Comparison of ENCODE assay signal across 31 mouse cellular contexts in genomic region chr8:5095392-5095791, GRCm38 (mm10). TPM values are rescaled to one million over a fixed set of nuclear protein-coding genes. Genes with fewer than 3 reads are reported as not detected.
DNase-seq lines count a peak whose midpoint lies in the region; ATAC-seq and TF ChIP-seq lines count a peak whose summit lies in the region.
"Had no signal": no experiment of that assay in that cellular context is flagged by ENCODE, and none has a peak within 500 bp of the region (broad histone marks: within the 10 kb centered on the region; RNA-seq: fewer than 3 reads in every experiment).

No protein-coding gene starts in this region.

- no peak overlapping the region for H3K27ac ChIP-seq in hindbrain, embryonic 15.5 days (replicated peaks)
- H3K27ac ChIP-seq in hindbrain, embryonic 10.5 days, result no peak overlapping the region
- no peak overlapping the region for H3K27ac ChIP-seq in liver, postnatal 0 days (ENCODE audit: low read depth)
- H3K27ac ChIP-seq in liver, embryonic 11.5 days (ENCODE audit: low read depth, low read length), result no peak overlapping the region
- H3K27ac ChIP-seq in thymus, adult 2 months (ENCODE audit: control insufficient read depth, insufficient read depth, low read length), result no peak overlapping the region
- H3K27ac ChIP-seq: embryonic facial prominence, embryonic 10.5 days; embryonic facial prominence, embryonic 13.5 days; forebrain, embryonic 12.5 days; gastrocnemius, adult 2 months; hindbrain, embryonic 14.5 days had no signal

- peak; percentile 38; the same call in 1 of the 2 replicates for ATAC-seq in hindbrain, embryonic 15.5 days (ENCODE audit: low FRiP score, low read depth)
- ATAC-seq in liver, postnatal 0 days, result peak; percentile 77
- no peak for ATAC-seq in liver, embryonic 11.5 days (replicated peaks; ENCODE audit: low FRiP score)
- ATAC-seq: forebrain, embryonic 16.5 days had no signal

- H3K9me3 ChIP-seq in hindbrain, embryonic 15.5 days, result no peaks in the 10 kb centered on the region
- no peaks in the 10 kb centered on the region for H3K9me3 ChIP-seq in hindbrain, embryonic 10.5 days
- no peaks in the 10 kb centered on the region for H3K9me3 ChIP-seq in liver, postnatal 0 days (ENCODE audit: low read length)
- H3K9me3 ChIP-seq in liver, embryonic 11.5 days (ENCODE audit: control insufficient read depth, low read length), result no peaks in the 10 kb centered on the region
- H3K9me3 ChIP-seq: embryonic facial prominence, embryonic 10.5 days; embryonic facial prominence, embryonic 13.5 days; forebrain, embryonic 12.5 days; G1E had no signal

- H3K36me3 ChIP-seq in hindbrain, embryonic 15.5 days, result no peaks in the 10 kb centered on the region
- H3K36me3 ChIP-seq in hindbrain, embryonic 10.5 days, result no peaks in the 10 kb centered on the region
- no peaks in the 10 kb centered on the region for H3K36me3 ChIP-seq in liver, postnatal 0 days (replicated peaks; ENCODE audit: insufficient read depth, low read length)
- no peaks in the 10 kb centered on the region for H3K36me3 ChIP-seq in liver, embryonic 11.5 days (ENCODE audit: control insufficient read depth, insufficient read depth, low read length)
- H3K36me3 ChIP-seq in thymus, adult 2 months (ENCODE audit: control insufficient read depth, insufficient read depth, low read length), result no peaks in the 10 kb centered on the region
- H3K36me3 ChIP-seq: embryonic facial prominence, embryonic 10.5 days; embryonic facial prominence, embryonic 13.5 days; forebrain, embryonic 12.5 days; G1E had no signal

- WGBS in hindbrain, embryonic 15.5 days, result 72% methylated on average over 4 of the region's 4 CpGs
- 87% methylated on average over 4 of the region's 4 CpGs for WGBS in hindbrain, embryonic 10.5 days
- 71% methylated on average over 4 of the region's 4 CpGs for WGBS in liver, postnatal 0 days (ENCODE audit: insufficient replicate concordance)
- 77% methylated on average over 4 of the region's 4 CpGs for WGBS in liver, embryonic 11.5 days
- 89% methylated on average over 4 of the region's 4 CpGs for WGBS in thymus, adult 2 months

- no peak for TF ChIP-seq EP300 in liver, postnatal 0 days (IDR thresholded peaks at IDR 0.05; ENCODE audit: low read depth)

- H3K4me1 ChIP-seq in hindbrain, embryonic 15.5 days (replicated peaks), result no peaks in the 10 kb centered on the region
- no peaks in the 10 kb centered on the region for H3K4me1 ChIP-seq in hindbrain, embryonic 10.5 days (replicated peaks)
- no peaks in the 10 kb centered on the region for H3K4me1 ChIP-seq in liver, postnatal 0 days (ENCODE audit: insufficient read depth)
- H3K4me1 ChIP-seq in liver, embryonic 11.5 days (replicated peaks; ENCODE audit: control insufficient read depth, insufficient read depth, low read length), result no peaks in the 10 kb centered on the region
- no peaks in the 10 kb centered on the region for H3K4me1 ChIP-seq in thymus, adult 2 months (replicated peaks; ENCODE audit: control insufficient read depth, insufficient read depth, low read length)
- H3K4me1 ChIP-seq: embryonic facial prominence, embryonic 10.5 days; embryonic facial prominence, embryonic 13.5 days; forebrain, embryonic 12.5 days had no signal

- H3K4me2 ChIP-seq in hindbrain, embryonic 15.5 days, result no peak overlapping the region
- H3K4me2 ChIP-seq in liver, postnatal 0 days (ENCODE audit: low read depth, low read length), result no peak overlapping the region
- H3K4me2 ChIP-seq in liver, embryonic 11.5 days, result no peak overlapping the region
- H3K4me2 ChIP-seq: embryonic facial prominence, embryonic 13.5 days; forebrain, embryonic 12.5 days; heart, embryonic 11.5 days; hindbrain, embryonic 14.5 days had no signal

- no peak overlapping the region for H3K9ac ChIP-seq in hindbrain, embryonic 15.5 days
- H3K9ac ChIP-seq in liver, postnatal 0 days (replicated peaks), result no peak overlapping the region
- H3K9ac ChIP-seq in liver, embryonic 11.5 days (ENCODE audit: low read depth, low read length), result no peak overlapping the region
- H3K9ac ChIP-seq: embryonic facial prominence, embryonic 13.5 days; forebrain, embryonic 12.5 days; hindbrain, embryonic 14.5 days had no signal

- H3K27me3 ChIP-seq in hindbrain, embryonic 15.5 days, result no peaks in the 10 kb centered on the region
- H3K27me3 ChIP-seq in hindbrain, embryonic 10.5 days (ENCODE audit: insufficient read depth, poor library complexity, severe bottlenecking), result no peaks in the 10 kb centered on the region
- H3K27me3 ChIP-seq in liver, postnatal 0 days (ENCODE audit: insufficient read depth, low read length), result no peaks in the 10 kb centered on the region
- H3K27me3 ChIP-seq in liver, embryonic 11.5 days (replicated peaks; ENCODE audit: control insufficient read depth, insufficient read depth, low read length), result no peaks in the 10 kb centered on the region
- H3K27me3 ChIP-seq in thymus, adult 2 months (ENCODE audit: control insufficient read depth, insufficient read depth, low read length), result no peaks in the 10 kb centered on the region
- H3K27me3 ChIP-seq: CH12.LX; embryonic facial prominence, embryonic 13.5 days; forebrain, embryonic 12.5 days had no signal

- no peak overlapping the region for H3K4me3 ChIP-seq in hindbrain, embryonic 15.5 days
- H3K4me3 ChIP-seq in hindbrain, embryonic 10.5 days, result no peak overlapping the region
- H3K4me3 ChIP-seq in liver, postnatal 0 days (ENCODE audit: low read depth, low read length), result no peak overlapping the region
- H3K4me3 ChIP-seq in liver, embryonic 11.5 days (ENCODE audit: low read depth, low read length), result no peak overlapping the region
- H3K4me3 ChIP-seq in thymus, adult 2 months (ENCODE audit: control insufficient read depth, insufficient read depth, low read length), result no peak overlapping the region
- H3K4me3 ChIP-seq: embryonic facial prominence, embryonic 10.5 days; embryonic facial prominence, embryonic 13.5 days; erythroblast, embryonic 14.5 days; forebrain, embryonic 12.5 days; gastrocnemius, adult 2 months had no signal

- no peak for TF ChIP-seq POLR2A in brain, embryonic 14.5 days (IDR thresholded peaks at IDR 0.05; ENCODE audit: borderline replicate concordance, extremely low read depth, insufficient read depth, insufficient read length, poor library complexity, severe bottlenecking)
- TF ChIP-seq POLR2A in thymus, adult 2 months (IDR thresholded peaks at IDR 0.05; ENCODE audit: control insufficient read depth, extremely low read depth, insufficient read depth, low read length, poor library complexity), result no peak

- no peak for DNase-seq in hindbrain, embryonic 10.5 days (ENCODE audit: low spot score)
- DNase-seq in liver, postnatal 0 days, result no peak
- no peak for DNase-seq in liver, embryonic 11.5 days (ENCODE audit: low spot score)
- peak; percentile 16 for DNase-seq in brain, embryonic 14.5 days (ENCODE audit: low read depth)
- DNase-seq in thymus, adult 2 months, result no peak
- no peak for DNase-seq in kidney, adult 11 months
- DNase-seq: adrenal gland, adult 2 months; adrenal gland, postnatal 14 days; B cell, adult 2 months; cerebellum, adult 11-12 months; cerebellum, adult 8-10 months; cerebellum, postnatal 10 days; cerebellum, postnatal 36 days; embryo, embryonic 11 days; gastrocnemius, adult 2 months; gastrocnemius, postnatal 14 days; heart, adult 11 months had no signal

- no peak for TF ChIP-seq CTCF in liver, postnatal 0 days (IDR thresholded peaks at IDR 0.05; ENCODE audit: low read depth)
- no peak for TF ChIP-seq CTCF in brain, embryonic 14.5 days (IDR thresholded peaks at IDR 0.05; ENCODE audit: borderline replicate concordance, extremely low read depth, insufficient read depth, insufficient read length)
- TF ChIP-seq CTCF in thymus, adult 2 months (IDR thresholded peaks at IDR 0.05; ENCODE audit: borderline replicate concordance, control insufficient read depth, extremely low read depth, insufficient read depth, low read length, poor library complexity), result no peak

RNA-seq across cellular contexts. Expression of gene Slc10a2, which starts 9.8 kb away (rescaled TPM):
- polyA plus RNA-seq in hindbrain, embryonic 15.5 days (2015; fragmentation: Nextera tagmentation; extraction: Ambion mirVana), result not detected in 2 replicates
- not detected in 2 replicates for polyA plus RNA-seq in hindbrain, embryonic 10.5 days (2016; fragmentation: Nextera tagmentation; extraction: Ambion mirVana)
- polyA plus RNA-seq in liver, postnatal 0 days (2015; fragmentation: Nextera tagmentation; extraction: Ambion mirVana), result not detected in 2 replicates
- polyA plus RNA-seq in liver, embryonic 11.5 days (2014; fragmentation: Nextera tagmentation; extraction: Ambion mirVana), result not detected in 2 replicates
- polyA plus RNA-seq in brain, embryonic 14.5 days (2012; rRNA removed), result not detected in 2 replicates
- polyA plus RNA-seq in thymus, adult 2 months (2012; rRNA removed), result not detected in 2 replicates
- polyA plus RNA-seq: adrenal gland, adult 2 months; cortical plate, adult 2 months; embryonic facial prominence, embryonic 10.5 days; embryonic facial prominence, embryonic 13.5 days; erythroblast, embryonic 14.5 days; forebrain, embryonic 12.5 days; forebrain, embryonic 16.5 days; frontal cortex, adult 2 months; G1E; heart, embryonic 11.5 days; heart, embryonic 14.5 days; heart, postnatal 0 days; hindbrain, embryonic 14.5 days had no signal
